Mouse (Mus musculus): ENCODE data around the gene Ddx6. TPM values are rescaled to one million over a fixed set of nuclear protein-coding genes. Genes with fewer than 3 reads are reported as not detected.
"Not testable (repeated sequence)": the region's sequence is repeated elsewhere in the genome, so short reads cannot be mapped to it uniquely, and the experiment has no call there.

Gene Ddx6
- total RNA-seq (2021), result 10 to 100 TPM; 72.0 to 78.9 TPM
- long read RNA-seq, experiment 1, full-length matches to known transcripts, result 2 of 15 reads
- long read RNA-seq, experiment 1, partial matches to known transcripts, result 0 of 15 reads
- long read RNA-seq, experiment 1, other reads (novel, unspliced or antisense), result 13 of 15 reads
- long read RNA-seq, experiment 2, partial matches to known transcripts, result 1 of 10 reads
- long read RNA-seq, experiment 2, other reads (novel, unspliced or antisense), result 9 of 10 reads

DNA sequence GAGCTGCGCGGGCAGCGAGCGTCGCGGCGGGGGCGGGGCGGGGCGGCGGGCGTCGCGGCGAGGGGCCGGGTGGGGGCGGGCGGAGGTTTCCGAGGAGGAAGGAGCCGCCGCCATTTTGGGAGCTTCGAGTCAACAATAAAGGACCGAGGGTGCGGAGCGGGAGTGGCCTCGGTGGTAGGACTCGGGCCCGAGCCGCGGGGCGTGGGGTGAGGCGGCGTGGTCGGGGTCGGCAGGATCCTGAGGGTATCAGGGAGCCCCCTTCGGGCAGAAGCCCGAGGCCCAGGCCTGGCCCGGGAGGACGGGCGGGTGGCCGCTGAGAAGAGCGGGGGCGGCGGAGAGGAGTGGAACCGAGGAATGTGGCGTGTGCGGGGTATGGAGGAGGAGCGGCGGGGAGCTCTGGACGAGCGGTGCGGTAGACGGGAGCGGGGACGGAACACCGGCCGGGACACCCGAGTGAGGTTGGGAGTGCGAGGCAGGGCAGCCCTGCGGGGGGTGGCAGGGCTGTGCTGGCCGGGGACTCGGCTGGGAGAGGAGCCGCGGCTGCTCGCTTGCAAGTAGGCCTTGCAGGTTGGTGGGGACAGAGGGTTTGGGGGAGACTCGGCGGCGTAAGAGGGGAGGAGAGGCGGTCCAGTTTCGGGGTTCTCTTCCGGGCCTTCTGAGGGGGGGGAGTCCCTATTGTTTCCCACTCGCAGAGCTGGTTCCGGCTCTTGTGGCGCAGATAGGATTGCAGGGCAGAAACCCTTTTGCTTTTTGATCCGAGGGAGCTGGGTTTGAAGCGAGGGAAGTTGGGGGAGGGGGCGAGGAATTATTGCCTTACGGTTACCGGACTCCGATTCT is at the start of gene Ddx6:
Ddx6 (plus strand) TSS at position 114 of the 837 bp plus-strand sequence.
- DNase-seq, result peak; percentile 71

DNA sequence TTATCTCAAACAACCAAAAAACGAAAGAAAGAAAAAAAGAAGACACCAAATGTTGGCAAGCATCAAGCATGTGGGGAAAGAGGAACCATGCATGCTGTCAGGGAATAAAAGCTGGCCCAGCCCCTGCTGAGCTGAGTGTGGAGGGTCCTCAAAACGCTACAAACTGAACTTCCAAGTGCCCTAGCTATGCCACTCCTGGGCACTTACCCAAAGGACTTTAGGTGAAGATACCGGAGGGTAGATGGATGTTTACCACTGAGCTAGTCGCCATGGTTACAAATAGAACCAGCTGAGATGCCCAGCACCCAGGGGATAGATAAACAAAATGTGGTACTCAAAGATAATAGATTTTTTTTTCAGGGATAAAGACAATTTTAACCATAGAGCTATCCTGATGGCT is 43.1 kb upstream of the Ddx6 start, which contains the start of gene Cxcr5:
Cxcr5 (minus strand) TSS at position 281 of the 400 bp plus-strand sequence.
- no peak for DNase-seq

DNA sequence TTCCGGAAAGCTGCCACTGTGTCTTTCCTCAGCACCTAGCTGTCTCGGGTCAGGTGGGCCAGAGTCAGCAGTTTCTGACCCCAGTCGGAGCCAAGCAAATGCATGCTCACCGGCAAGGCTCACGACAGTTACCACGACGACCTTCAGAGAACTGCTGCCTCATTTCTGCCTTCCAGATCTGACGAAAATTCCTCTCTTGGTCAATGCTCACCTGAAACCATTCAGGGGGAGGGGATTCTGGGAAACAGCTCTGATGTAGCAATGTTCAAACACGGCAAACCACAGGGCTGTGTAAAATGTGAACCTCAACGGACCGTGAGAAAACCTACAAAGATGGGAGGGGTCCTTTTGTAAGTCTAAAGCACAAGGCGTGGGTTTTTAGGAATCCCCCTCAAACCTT is 41.8 kb upstream of the Ddx6 start:
- DNase-seq, result no peak

DNA sequence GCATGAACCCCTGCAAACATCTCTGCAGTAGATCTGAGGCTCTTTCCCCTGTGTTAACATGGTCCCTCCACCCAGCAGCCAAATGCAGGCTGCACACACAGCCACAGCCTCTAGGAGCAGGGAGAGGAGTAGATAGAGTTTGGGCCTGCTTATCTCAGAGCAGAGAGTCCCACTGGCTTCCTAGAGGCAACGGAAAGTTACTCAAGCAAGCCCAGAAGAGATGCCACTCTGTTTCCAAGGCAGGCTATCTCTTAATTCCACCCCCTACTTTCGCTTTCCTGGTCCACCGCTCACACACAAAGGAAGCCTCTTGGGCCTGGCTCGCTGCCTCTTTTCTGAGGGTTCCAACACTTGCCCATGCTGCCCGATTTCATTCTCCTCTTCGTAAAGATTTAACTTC is 39.3 kb upstream of the Ddx6 start:
- no peak for DNase-seq

DNA sequence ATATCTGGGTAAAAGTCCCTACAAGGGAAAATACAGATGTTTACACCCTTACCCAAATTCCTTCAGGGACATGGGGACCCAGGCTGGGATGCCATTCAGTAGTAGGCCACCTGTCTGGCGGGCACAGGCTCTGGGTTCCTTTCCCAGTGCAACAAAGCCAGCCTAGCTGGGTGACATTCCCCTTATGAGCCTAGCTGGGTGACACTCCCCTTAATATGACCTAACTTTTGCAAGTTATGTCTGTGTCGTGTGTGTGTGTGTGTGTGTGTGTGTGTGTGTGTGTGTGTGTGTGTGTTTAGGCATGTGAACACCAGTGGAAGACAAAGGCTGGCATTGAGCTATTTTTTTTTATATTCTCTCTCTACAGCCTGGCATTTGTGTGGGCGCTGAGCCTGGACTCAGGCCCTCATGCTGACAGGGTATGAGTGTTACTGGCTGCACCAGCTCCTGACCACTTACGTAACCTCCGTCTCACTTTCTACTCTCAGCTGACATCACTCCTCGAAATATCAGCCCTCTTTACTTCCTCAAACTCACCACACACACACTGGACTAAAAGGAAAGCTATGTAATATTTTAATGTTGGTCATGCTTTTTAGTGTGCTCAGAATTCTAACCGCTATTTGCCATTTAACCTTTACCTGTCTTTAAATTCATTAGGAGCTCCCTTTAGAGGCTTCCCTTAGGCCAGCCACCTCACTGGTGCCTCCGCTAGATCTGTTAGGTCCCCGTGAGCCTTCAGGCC is 37.2 kb upstream of the Ddx6 start:
- DNase-seq, result no peak

DNA sequence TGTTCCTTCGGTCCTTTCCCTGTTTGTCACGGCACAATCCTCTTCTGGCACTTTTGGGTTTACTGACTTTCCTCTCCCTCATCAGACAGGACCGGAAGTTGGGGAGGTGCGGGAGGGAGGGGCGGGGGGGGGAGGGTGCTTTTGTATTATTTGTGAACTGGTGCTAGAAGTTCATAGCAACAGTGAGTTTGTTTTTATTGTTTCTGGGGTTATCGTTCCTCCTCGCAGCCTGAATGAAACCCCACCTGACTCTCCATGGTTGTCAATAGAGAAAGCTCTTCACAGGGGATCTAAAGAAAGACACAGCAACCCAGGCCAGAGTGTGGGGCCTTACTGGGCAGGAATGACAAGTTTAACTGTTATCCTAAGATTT is 36.6 kb upstream of the Ddx6 start:
- DNase-seq, result no peak

DNA sequence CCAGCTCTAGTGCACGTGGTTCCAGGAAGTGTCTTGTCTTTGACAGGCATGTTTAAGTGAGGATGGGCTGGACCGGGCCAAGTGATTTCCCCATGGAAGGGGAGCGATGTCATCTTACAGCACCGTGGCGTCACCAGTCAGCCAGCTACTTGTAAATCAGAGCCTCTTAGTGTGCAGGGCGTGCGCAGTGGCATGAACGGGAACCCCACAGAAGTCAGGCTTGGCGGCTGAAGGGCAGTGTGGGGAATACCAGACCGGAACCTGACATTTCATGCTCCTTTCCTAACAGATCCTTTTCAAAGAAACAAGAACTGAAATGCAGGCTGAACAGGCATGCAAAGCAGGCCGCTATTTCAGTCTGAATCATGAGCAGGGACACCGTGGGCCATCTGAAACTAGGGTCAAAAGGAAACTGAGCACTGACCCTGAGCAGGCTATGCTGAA is 33.7 kb upstream of the Ddx6 start:
- DNase-seq, result no peak

DNA sequence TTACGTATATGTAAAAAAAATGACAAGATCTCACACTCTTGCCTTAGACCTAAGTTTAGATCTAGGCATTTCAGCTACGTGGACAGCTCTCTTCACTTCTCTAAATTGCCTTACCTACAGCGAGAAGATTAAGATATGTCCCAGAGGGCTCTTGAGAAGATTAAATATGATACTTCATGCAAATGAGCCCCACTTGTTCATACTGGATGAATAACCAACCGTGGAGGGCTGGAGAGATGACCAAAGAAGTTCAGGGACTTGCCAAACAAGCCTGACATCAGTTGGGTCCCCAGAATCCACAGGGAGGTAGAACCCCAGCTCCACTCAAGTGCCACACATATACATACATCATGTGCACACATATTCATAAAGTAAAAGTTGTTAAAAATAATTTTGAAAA is 31.4 kb upstream of the Ddx6 start:
- DNase-seq, result no peak

DNA sequence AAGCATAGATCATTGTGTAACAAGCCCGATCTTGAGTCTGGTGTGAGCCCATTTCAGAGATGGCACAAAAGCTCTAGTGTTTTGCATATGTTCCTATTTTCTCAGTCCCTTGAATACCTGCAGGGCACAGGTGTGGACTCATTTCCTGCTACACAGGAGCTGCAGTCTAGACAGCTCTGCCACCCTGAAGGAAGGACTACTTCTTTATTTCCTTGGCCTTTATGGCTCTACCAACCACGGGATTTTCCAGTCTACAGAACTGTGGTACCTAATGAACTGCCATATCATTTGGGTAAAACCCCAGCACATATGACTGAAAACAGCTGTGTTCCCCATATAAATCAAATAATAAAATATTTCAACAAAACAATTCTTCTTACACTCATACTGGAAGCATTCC is 29.6 kb upstream of the Ddx6 start:
- DNase-seq, result no peak

DNA sequence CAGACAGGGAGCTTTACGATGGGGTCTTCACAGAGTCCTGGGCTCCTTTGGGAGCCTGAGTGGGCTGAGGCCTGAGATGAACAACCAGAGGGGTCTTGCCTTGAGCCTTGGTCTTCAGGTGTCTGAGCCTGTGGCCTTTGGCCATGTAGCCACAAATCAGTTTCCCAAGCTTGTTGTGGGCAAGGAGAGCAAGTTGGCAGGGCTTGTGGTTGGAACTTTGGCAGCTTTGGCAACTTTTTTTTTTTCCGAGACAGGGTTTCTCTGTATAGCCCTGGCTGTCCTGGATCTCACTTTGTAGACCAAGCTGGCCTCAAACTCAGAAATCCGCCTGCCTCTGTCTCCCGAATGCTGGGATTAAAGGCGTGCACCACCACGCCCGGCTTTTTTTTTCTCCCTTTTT is 28.6 kb upstream of the Ddx6 start:
- not testable (repeated sequence) for DNase-seq

DNA sequence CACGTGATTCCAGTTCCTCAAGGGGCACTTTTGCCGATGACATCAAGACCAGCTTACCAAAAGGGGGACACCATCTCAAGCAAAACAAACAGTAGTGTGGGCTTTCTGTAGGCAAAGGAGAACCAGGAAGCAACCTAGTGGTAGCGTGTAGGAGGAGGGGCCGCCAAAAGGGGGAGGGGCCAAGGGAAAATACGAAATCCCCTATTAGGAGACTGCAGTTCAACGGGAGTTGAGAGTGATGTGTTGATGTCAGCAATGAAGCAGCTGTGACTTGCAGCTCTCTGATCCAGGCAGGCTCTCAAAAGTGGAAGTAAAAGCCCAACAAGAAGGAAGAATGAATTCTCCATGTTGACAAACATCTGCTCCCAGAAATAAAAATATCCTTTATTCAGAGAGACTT is 25.3 kb upstream of the Ddx6 start:
- DNase-seq, result peak; percentile 37

DNA sequence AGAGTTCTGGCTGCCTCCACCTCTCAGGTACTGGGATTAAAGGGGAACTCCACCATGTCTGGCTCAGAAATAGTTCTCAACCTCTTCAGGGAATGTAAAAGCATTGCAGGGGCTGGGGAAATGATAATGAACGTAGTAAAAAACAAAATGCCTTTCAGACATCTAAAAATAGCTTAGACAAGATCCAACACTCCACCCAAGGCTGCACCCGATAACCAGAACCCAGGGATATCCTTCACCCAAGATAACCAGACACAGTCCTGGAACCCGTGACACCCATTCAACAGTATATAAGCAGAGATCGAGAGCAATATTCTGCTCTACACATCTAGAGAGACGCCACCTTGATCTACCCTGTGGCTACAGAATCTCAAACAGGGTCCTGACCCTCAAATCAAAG is 24.6 kb upstream of the Ddx6 start:
- no peak for DNase-seq

DNA sequence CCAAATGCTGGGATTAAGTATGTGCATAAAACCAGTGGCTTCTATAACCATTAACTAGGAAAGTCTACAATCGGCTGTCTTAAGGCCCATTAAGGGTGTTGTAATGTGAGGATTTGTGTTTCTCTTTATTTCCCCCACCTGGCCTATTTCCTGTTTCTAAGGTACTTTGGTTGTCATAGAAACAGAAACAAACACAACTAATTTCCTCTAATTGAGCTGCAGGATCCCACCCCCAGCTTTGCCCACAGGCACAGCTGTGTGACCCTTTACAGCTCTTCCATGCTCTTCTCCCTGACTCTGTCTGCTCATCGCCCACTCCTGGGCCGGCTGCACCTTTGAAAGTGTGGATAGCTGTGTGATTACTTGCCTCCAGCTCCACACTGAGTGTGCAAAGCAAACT is 23.3 kb upstream of the Ddx6 start:
- DNase-seq, result no peak

DNA sequence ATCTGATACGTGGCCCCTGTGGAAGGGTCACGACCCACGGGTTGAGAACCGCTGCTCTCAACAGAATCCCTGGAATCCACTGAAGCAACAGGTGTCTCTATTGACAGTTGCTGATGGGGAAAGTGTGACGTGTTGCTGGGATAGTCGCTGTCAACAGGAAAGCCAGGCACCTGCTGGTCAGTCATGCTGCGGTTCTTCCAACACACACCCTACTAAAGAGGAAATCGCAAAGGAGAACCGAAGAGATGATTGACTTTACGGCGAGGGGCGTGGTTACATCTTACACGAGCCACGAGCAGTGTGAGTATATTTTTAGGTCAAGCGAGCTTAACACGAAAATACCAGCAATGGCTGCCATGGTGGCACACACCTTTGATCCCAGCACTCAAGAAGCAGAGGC is 22.3 kb upstream of the Ddx6 start:
- no peak for DNase-seq

DNA sequence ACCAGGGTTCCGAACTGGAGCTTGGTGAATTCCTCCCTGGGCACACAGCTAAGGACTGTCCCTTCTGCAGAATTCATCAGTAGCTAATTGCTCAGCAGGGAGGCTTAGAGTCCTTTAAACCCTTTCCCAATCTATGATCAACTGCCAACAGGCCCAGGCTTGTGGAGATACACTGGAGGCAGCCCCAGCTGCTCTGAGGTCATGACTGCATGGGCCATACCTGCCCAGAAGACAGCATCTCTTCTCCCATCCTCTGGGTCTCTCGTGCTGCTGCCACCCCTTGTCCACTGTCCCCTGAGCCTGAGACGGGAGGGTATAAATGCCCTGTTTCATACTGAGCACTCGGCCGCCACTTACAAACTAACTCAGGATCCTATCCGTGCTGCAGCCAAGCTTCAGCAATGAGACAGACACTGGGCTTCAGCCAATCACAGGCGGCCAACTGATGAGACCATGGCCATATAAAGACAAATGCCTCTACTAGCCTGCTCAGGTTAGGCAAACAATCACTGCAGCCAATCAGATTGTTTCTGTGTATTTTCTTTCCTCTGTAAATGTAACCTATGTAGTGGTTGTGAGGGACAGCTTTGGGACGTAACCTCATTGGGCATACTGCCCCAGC is 17.9 kb upstream of the Ddx6 start:
- DNase-seq, result no peak

DNA sequence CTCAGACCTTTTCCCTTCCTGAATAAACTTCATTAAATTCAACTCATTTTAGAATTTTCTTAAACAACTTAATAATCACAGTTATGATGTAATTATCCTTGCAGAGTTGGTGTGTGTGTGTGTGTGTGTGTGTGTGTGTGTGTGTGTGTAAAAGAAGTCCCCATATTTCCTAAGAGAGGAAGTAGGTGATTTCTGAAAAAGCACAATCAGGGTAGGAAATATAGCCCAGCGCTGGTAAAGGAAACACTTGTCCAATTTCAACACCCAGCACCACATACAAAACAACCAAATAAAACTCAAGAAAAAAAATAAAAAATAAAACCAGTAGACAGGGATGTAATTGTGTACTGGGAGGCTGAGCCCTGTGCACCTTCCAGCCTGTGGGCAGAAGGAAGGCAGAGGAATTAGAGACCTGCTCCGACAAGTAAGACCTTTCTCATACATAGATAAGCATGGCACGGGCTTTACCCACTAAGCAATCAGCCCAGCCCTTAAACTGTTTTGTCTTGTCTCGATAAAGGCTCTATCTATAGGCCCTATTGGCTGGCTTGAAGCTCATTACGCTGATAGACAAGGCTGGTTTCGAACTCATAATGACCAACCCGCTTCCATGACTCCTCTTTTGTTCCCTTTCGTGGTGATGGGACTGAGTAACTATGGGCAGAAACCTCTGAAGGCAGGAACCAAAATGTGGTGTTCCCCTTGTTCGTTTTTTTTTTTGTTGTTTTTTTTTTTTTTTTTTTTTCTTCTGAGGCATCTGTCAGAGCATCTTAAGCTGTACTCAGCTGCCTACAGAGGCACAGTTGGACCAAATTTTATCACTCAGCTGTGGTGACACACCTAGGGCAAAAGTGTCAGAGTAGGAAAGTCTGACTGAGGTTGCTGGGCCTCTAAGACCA is 17.2 kb upstream of the Ddx6 start:
- no peak for DNase-seq

DNA sequence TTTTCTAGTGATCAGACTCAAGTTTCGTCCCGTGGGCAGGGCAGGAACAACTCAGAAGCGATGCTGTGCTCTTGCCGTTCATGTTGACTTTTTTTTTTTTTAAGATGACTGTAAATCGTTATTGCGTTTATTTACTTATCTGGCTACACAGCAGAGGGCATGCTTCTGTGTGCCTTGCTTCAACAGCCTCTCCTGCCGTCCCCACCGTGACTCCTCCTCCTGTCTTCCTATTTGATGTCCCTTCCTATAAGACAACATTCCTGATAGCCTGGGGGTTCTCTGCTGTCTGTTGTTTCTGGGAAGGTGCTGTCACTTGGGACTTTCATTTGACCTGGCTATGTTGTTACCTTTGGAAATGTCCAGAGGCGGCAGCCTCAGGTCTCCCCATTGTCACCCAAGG is 16.1 kb upstream of the Ddx6 start:
- DNase-seq, result no peak

DNA sequence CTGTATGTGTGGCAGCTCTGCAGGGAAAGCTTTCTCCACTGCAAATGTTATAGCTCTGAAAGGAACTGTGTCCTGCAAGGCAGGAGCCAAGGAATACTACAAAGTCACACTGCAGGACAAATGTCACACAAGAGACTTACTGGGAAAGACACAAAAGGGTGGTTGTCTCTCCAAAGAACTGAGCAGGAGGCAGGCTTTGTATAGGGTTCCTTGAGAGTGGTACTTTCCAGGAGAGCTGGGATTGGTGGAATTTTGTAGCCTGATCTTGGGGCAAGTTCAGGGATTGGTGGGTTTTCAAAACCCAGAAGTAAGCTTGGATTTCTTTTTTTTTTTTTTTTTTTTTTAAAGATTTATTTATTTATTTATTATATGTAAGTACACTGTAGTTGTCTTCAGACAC is 15.6 kb upstream of the Ddx6 start:
- no peak for DNase-seq

DNA sequence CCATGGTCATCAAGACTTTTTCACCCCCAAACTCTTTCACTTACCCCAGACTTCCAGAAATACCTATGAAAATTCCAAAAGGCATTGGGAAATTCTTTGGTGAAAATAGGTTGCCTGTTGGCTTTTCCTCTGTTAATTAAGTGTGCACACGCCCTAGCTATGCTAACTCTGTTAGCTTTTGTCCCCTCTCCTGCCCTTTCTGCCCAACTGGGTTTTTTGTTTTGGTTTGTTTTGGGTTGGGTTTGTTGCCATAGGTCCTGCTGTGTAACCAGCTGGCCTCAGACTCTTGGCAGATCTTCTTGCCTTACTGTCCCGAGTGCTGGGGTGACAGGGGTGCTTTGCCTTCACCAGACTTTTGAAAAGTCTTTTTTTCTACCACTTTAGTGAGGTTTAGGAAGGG is 13.7 kb upstream of the Ddx6 start:
- no peak for DNase-seq

DNA sequence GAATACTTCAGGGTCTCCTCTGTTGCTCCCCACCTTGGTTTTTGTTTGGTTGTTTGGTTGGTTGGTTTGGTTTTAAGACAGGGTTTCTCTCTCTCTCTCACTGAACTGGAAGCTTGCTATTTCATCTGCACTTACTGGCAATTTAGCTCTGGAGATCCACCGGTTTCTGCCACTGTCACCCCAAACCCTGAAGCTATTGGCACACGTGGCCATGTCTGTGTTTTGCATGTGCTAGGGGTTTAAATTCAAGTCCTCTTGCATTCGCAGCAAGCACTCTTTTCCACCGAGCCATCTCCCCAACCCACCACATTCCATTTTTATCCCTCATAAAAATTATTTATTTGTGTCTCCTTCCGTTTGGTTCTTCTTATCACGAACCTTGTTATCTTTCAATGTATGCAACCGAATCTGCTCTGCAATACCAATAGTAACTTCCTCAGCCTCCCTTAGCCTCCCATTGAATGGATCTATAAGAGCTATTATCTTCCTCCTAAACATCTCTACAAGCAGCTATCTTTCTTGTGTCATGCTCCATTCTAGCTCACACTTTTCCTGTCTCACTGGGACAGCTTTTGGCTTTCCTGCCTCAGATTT is 13.0 kb upstream of the Ddx6 start:
- no peak for DNase-seq

DNA sequence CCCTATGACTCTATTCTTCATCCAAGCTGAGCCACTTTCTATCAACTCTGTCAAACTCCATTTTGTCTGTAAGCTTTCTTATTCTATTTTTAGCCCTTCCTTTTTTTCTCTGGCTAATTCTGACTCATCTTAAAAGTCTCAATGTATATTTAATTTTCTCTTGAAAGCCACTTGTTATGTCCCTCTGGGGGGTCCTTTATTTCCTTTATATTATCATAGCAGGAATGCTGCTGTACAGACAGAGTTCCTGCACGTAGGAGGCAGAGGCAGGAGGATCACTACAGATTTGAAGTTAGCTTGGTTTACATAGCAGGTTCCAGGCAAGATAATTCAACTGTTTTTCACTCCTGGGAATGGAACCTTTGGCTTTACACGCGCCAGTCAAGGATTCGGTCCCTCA is 11.5 kb upstream of the Ddx6 start:
- no peak for DNase-seq
